Mouse (Mus musculus): ENCODE results near the gene Mitf.

Gene Mitf

DNA sequence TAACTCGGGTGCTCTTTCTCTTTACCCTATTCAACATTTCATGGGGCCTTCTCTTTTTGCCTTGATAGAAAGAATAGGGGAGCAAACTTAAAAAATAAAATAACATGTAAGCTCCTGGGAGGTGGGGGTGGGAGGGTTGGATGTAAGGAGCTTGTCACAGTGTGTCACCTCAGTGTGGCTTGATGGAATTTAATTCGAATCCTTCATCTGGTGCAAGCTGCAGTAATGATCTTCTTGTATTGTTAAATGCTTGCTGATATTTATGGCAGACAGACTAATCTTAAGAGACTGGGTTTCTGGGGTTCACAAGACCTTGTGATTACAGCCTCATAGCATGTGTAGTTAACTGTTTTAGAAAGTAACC, 144.0 kb downstream of the Mitf start:
- DNase-seq, result no peak

DNA sequence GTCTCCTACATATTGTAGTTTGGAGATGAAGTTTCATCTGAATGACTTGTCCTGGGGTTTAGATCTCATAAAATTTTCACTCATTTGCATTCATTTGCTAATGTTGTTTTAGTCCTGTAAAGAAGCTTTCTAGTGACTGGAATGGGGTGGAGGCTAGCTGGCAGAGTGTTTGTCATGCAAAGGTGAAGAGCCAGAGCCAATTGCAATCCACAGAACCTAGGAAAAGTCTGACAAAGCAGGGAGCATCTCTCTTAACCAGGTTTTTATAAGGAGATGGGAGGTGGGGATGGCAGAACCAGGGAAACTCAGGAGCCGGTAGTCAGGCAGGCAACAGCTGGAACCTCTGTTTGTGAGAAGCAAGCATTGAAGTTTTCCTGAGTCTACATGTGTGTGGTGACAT, 144.9 kb downstream of the Mitf start:
- DNase-seq, result no peak

DNA sequence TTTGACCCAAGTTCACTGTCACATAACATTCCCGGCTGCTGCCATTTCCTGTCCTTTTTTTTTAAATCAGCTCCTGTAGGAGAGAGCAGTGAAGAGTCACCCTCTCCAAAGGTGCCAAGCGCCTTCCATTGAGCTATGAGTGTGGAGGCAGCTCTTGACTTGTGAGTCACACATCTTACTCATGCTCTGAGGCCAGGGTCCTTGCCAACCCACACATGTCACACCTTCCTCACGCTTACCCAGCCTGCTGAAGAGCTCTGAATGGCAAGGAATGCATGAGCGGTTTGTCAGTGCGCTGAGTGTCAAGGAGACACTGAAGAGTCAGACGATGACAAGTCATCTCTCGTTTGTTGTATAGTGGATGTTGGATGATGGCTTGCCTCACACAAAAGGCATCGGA, 146.0 kb downstream of the Mitf start:
- DNase-seq, result no peak

DNA sequence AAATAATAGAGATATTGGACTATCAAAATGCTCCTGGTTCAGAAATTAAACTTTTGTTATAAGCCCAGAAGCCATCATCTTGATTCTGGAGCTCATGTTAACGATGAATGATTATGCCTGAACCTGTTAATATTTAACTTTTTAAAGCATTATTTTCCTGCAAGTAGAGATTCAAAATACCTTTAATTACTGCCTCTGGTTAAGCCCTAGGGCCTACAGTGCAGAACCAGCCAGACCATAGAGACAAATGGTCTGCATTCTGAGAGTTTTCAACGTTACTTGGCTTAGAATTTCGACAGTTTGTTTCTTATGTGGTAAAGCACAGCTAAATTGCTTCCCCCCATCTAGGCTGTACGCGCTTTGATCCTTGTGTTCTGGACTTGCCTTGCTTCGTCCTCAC, 149.3 kb downstream of the Mitf start:
- DNase-seq, result no peak

DNA sequence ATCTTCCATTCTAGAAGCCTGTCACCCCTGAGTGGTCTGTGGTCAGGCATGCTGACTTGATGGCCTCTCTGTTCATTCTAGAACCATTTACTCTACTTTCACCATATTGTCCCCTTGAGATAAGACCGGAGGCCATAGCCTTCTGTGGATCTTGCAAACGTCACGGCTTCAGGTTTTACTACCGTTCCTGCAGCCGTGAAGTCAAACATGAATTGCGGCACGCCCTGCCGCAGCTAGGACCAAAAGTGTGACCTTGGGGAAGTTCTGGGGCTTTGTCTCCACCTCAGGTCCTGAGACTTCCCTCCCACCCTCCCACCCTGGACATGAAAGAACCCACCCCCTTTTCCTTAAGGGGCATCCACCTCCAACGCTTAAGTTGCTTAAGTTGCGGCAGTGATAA, 149.8 kb downstream of the Mitf start:
- DNase-seq, result no peak

DNA sequence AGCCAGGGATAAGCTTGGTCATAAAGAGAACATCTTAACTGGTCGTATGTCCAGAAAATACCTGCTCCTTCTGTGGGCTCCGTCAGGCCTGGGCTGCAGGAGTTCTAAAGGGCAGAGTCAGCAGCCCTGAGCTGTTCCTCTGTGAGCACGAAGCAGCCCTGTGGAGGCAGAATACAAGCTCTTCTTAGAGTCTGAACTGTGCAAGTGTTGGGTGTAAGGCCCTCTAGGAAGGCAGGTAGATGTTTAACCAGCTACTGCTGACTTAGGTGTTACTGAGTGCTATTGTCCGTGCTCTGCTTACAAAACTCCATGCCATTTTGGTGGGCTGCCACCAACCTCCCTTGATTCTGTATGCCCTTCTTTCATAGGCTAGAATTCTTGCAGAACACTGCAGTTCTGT, 151.4 kb downstream of the Mitf start:
- no peak for DNase-seq

DNA sequence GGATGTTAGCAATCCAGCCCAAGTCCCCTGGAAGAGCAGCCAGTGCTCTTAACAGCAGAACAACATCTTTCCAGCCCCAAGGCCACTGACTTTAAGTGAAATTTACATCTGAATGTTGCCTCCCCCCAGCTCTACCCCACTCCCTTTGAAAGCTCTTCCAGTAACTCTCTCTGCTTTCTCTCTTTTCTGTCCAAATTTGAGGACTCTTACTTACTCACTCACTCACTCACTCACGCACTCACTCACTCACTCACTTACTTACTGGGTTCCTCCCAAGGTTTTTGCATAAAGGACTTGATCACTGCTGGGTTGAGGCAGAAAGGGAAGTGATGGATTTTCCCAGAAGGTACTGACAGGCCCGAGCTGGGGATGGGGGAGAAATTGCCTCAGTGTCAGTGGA, 154.9 kb downstream of the Mitf start:
- DNase-seq, result no peak

DNA sequence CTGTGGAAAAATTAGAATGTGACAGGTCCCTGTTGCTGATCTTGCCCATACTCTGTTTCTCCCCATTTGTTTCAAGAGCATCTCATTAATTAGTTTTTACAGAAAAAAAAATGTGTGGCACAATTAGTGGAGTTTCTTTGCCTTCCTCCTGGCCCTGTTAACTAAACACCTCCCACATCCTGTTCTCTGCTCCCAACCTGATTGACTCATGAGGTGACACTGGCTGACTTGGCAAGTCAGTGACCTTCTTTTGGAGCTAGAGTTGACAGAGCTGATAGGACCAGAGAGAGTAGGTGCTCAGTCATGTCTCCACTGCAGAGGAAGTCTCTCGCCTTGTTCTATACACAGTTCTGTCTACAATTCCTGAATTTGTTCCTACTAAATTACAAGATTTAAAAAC, 155.5 kb downstream of the Mitf start:
- no peak for DNase-seq

DNA sequence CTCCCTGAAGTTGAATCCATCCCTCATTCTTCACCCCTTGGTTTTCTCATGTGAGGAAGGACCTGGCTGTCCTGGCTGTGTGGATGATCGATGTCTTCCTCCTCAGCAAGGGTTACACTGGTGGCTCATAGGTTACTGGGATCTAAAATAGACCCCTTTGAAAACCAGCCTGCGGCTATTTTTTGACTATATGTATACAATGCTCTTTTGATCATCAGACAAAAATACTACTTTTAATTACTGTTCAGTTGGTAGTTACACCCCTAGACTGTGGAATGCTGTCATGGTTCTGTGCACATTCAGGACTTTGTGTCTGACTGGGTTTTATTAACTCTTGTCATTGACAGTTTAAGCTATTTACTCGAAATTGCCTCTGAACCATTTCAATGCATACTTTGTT, 157.9 kb downstream of the Mitf start:
- no peak for DNase-seq

DNA sequence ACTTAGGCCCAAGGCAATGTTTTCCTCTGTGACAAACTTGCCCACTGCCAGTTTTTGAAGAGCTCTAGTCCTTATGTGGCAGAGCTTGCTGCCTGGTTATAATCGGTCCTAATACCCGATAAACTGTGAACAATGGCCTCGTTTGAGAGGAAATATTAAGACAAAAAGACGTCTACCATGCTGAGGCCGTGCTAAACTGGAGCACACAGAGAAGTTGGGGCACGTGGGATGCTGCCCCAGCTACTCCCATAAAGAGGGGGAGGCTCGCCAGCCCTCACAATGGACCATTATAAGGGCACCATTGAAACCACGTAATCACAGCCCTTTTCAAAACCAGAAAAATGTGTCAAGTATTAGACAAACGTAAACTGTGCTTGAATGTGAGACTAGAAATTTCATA, 174.8 kb downstream of the Mitf start:
- no peak for DNase-seq

DNA sequence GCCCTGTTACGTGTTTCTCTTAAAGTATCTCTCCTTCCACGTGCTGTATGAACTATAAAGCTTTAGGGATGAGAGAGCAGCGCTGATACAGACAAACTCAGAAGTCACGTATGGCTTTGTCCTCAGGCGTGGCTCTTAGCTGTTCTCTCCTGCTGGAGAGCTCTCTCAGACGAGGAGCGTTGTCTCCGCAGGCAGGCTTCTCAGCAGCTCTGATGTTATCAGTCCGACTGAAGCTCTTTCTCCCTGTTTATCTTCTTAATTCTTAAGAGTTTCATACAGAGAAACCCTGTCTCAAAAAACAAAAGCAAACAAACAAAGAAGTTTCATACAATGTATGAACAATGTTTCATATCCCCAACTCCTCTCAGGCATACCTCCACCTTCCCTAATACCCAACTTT, 178.8 kb downstream of the Mitf start:
- DNase-seq, result no peak

DNA sequence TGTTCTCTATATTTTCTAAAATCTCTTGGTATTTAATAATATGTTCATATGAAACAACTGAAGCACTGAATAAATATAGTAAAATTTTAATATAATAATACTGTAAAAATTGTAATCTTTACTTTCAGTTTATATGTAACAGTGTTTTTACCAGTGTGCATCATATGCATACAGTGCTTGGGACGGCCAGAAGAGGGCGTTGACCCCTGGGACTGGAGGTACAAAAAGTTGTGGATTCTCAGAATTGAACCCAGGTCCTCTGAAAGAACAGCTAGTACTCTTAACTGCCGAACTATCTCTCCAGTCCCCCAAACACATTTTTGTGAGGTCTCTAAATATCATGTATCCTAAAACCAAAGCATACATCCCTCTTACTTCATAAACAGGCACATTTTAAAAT, 179.6 kb downstream of the Mitf start:
- no peak for DNase-seq

DNA sequence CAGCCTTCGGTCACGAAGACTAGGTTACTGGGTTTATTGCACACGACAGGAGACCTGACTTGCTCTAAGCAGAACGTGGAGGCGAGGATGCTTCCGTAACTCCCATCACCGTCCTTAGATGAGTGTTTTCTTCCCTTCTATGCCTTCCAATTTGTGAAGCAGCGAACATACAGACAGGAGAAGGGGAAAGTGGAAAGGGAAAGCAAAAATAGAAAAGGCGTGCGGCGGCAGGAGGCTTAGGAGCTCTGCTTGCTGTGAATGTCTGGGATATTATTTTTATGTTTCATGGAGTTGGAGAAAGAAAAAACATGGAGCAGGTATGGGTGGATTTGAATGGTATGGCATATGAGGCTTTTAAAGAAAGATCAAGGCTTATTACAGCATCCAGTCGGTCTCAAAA, 186.7 kb downstream of the Mitf start:
- DNase-seq, result peak; percentile 12

DNA sequence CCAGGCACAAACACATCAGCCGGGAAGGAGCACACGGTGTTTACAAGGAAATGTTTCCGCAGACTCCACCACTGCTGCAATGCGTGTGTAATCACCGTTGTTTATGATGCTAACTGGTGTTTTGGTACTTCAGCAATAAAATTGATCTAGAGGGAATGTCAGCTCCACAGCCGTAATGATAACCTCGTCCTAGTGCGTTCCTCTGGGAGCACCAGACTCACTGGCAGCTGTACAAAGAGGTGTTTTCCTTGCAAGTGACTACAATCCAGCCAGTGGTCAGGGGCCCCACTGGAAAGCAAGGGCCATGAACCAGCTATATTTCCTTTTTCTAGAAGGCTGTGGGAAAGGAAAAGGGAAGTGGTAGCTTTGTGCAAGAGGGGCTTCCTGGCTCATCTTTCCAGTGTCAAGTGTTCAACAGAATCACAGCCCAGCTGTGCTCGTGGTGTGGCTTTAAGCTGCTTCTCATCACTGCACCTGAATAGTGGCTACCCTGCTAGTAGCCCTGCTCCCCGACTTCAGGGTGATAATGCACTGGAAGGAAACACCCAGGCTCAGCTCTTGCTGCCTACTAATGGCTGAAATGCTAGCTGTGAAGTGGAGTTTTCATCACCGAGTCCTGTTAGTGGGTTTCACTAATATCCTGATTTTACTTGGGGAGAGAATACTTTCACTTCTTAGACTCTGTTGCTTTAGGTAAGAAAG, 188.9 kb downstream of the Mitf start:
- no peak for DNase-seq

DNA sequence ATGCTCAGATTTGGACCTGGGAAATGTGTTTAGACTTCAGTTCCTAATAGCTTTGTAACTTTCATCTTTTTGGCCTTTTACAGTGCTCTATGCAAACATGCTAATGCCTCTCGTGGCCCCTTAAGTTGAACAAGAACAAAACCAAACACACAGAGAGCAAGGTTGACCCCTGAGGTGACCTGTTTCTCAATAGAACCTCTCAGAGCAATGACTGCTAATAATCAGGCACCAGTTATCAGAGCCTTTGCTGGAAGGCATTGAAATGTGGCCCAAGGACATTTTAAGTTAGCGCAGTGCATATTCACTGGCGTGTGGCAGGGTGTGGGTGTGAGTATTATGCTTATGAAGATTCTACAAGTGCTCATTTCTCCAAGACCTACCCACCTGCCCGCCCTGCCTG, 194.7 kb downstream of the Mitf start:
- no peak for DNase-seq

DNA sequence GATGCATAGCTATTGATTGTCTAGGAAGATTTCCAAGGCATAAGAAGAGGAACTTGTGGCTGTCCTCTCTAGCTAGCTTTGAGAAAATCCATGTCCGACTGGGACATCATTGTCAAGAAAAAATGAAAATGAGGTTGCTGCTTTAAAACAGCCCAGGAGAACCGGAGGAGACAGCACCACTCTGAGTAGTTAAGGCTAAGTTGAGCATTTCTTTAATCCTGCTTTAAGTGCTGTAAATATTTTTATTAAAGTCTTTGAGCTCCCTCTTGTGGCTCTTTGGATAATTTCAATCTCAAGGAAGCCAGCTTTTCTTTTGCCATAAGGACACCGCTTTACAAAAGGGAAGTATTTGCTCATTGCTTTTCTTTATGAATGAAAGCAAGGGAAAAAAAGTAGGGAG, 196.3 kb downstream of the Mitf start:
- no peak for DNase-seq

DNA sequence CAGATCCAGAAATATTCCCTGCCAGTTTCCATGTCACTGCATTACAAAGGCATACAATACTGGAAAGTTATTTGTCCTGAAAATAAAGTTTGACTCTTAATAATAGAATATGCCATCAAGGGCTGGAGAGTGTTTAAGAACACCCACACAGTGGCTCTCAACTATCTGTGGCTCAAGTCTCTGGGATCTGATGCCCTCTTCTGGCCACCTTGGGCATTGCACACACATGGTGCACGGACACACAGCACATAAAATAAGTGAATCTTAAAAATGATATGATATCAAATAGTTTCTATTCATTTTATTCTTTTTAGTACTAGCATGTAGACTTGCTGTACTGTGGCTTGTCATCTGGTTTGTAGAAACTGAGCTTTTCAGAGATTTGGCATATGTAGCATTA, 198.7 kb downstream of the Mitf start:
- DNase-seq, result no peak

DNA sequence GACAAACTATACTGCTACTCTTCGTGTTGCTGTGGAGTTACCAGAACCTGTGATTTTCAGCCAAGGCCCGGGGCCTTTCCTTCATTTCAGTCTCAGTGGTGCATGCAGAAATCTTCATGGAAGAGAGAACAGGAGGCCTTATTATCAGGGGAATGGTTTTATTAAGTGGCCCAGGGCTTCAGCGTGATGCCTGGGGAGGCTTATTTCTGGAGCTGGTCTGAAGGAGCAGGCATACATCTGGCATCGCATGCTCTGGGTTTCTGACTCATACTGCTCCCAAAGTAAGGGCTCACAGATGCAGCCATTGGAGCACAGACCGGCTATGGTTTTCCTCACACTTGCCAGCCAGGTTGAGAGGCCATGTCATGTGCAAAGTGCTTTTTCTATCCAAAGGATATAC, 208.2 kb downstream of the Mitf start:
- no peak for DNase-seq

DNA sequence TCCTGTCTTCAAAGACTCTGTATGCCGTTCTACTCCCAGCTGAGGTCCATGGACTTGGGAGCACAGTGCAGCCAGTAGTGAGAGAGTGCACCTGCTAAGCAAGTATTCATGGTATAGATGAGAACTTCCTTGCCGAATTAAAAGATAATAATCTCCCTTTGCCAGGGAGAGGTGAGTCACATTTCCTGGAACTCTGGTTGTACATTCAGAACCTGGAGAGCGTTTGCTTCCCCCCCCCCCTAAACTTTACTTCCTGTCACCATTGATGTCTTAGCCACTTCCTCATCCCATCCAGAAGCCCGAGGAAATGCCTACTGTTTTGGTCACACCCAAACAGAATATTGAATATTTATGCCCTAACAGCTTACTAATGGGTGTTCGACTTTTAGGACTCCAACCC, 209.0 kb downstream of the Mitf start:
- no peak for DNase-seq

DNA sequence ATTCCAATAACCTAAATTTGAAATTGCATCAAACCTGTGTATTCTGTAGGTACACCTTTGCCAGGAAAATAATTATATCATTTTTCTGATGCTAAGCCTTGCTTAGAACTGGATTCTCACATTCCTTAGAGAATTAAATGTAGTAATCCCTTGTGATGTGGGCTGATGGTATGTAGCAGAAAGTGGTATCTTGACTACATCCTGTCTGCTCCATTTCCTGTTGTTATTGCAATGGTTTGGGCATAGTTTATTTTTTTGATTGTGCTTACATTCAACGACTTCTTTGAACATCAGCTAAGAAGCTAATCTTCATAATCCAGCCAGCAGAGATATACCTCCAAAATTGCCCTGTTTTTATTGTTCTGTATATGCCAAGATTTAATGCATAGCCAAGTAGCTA, 217.0 kb downstream of the Mitf start:
- DNase-seq, result no peak

DNA sequence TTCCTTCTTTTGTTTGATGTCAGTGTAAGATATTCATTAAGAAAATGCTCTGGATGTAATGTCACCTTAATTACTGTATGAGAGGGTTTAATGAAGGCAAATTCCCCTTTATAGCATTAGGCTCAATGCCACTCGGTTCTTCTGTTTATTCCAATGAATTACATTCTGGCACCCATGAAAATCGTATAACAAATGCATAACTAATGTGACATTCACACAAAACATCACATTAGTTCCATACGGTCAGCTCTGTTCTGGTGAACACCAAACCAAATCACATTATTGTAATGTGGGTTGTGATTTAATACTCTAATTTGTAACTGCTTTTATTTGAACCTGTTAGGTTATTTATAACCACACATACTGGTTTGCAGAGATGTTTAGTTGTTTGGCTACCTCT, 231.7 kb downstream of the Mitf start:
- DNase-seq, result no peak

DNA sequence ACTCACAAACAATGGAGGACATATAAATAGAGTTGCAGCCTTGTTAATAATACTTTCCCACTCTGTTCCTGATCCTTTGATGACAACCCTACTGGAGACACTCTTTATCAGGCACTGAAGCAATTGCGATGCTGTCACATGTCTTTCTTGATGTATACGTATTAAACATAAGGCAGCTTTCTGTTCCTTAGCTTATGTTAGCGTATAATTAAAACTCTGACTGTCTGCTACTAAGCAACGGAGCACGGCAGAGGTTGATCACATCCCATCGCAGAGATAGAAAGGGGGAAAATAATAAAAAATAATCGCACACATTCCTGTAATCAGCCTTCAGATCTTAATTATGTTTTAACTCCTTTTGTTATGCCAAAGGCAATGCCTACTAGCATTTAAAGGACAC, 234.9 kb downstream of the Mitf start:
- DNase-seq, result no peak

DNA sequence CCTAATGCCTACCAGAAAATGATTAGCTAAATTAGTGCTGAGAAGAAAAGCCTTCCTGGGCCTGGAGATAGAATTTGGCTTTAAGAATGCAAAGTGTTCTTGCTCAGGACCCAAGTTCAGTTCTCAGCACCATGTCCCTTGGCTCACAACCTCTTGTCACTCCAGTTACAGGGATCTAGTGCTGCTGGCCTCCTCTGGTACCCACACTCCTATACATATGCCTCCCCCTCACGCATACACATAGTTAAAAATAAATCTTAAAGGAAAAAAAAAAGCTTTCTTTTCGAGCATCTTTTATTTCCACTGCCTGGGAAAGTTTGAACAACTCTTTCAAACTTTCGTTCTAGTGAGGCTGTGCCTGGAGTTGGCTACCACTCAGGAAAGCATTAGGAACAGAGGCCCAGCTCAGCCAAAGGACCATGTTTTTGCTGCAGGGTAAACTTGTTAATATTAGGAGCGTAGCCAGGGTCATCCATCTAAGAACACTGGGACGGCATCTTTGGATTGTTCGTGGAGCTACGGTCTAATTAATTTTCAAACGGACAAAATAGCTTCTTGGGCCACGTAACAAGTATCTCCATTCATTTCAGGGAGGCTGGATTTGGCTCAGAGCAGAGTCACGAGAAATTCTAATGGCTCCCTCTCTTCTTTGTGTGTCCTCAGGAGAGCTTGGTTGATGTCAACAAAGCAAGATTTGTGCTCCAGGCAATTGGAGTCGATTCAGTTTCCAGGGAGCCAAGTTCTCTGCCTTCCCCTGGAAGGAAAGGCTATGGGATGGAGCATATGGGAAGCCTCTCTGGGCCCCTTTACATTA, 239.7 kb downstream of the Mitf start:
- peak; percentile 4 for DNase-seq

DNA sequence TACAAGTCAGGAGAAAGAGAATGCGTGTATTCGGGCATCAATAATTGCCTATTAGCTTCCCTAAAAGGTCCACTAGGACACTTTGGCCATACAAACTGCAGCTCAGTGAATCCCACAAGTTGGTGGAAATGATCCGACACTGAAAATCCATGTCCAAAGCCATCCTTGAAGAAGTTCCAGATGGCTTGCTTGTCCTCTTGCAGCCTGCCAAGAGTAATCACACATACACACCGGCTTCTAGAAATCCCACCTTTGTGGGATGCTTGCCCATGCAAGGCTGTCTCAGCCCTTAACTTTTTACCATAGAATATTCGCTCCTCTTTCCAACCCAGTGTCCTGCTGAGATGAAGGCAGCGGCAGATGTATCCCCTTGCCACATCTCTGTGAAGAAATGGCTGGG, 240.9 kb downstream of the Mitf start:
- no peak for DNase-seq

Measured in right cerebral cortex, postnatal 25 days (tissue).